Mouse (Mus musculus) erythroblast, embryonic 14.5 days (primary cell): ENCODE results near the gene Tpo. TPM values are rescaled to one million over a fixed set of nuclear protein-coding genes. Genes with fewer than 3 reads are reported as not detected.

Source experiments
- H3K27me3 ChIP-seq: 2 replicates; pipeline ENCODE4 v1.6.1; 2012; ENCODE audit warnings: inconsistent platforms; ENCODE audit not compliant: control insufficient read depth
- H3K36me3 ChIP-seq: 2 replicates; pipeline ENCODE4 v1.6.1; 2012; ENCODE audit warnings: mild to moderate bottlenecking, inconsistent platforms; ENCODE audit not compliant: control insufficient read depth
- H3K4me1 ChIP-seq: 2 replicates; pipeline ENCODE4 v1.6.1; 2012; ENCODE audit warnings: inconsistent platforms; ENCODE audit not compliant: control insufficient read depth
- H3K4me3 ChIP-seq: replicated peaks from 2 replicates; pipeline ENCODE3; 2012; ENCODE audit warnings: moderate library complexity, mild to moderate bottlenecking, inconsistent platforms
- H3K9me3 ChIP-seq: 2 replicates; pipeline ENCODE4 v1.6.1; 2012; ENCODE audit warnings: low read length, inconsistent platforms, mixed read lengths; ENCODE audit not compliant: control insufficient read depth
- GATA1 ChIP-seq: IDR thresholded peaks from 2 replicates; pipeline ENCODE4 v1.6.1; 2012; ENCODE audit warnings: low read length, inconsistent platforms, mixed read lengths
- TAL1 ChIP-seq: IDR thresholded peaks from 3 replicates; pipeline ENCODE4 v1.6.1; 2012; ENCODE audit warnings: low read length, inconsistent platforms, mixed read lengths
- polyA plus RNA-seq: library from polyadenylated mRNA; stranded (reverse); fragments of >175 nt; gene quantifications from 2 replicates; pipeline ENCODE4 v1.2.3, GENCODE M21; 2012

Tpo gene
- polyA plus RNA-seq, 1 experiment = not detected

DNA sequence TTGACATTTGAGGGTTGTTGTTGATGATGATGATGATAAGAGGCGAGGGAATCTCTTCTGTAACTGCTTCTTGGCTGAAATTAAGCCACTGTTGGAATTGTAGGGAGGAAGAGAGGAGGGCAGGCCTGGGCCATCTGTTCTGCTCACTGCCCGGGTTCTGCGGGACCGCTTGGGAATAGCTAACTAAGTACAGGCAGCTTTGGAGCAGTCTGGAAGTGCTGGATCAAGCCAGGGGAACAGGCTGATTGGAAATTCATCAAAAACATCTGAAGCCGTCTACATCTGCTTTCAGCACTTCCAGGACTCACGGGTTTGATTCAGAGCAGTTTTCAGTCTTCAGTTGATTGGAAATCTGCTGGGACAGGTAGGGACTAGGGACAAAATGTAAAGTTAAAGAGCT is 74.4 kb downstream of the Tpo start:
- no peak overlapping the region for H3K4me3 ChIP-seq
- H3K27me3 ChIP-seq = no peaks in the 10 kb centered on the region
- no peaks in the 10 kb centered on the region for H3K9me3 ChIP-seq
- H3K36me3 ChIP-seq = no peaks in the 10 kb centered on the region
- no peaks in the 10 kb centered on the region for H3K4me1 ChIP-seq
- TF ChIP-seq TAL1 (no peak), GATA1 (no peak)

GRCm38 (mm10) chr12:30054761-30055540 is 77.5 kb downstream of the Tpo start:
- Histone ChIP-seq H3K4me3 (no peak overlapping the region), H3K27me3 (no peaks in the 10 kb centered on the region), H3K9me3 (no peaks in the 10 kb centered on the region), H3K4me1 (no peaks in the 10 kb centered on the region), H3K36me3 (no peaks in the 10 kb centered on the region)
- TF ChIP-seq GATA1 (no peak), TAL1 (no peak)

DNA sequence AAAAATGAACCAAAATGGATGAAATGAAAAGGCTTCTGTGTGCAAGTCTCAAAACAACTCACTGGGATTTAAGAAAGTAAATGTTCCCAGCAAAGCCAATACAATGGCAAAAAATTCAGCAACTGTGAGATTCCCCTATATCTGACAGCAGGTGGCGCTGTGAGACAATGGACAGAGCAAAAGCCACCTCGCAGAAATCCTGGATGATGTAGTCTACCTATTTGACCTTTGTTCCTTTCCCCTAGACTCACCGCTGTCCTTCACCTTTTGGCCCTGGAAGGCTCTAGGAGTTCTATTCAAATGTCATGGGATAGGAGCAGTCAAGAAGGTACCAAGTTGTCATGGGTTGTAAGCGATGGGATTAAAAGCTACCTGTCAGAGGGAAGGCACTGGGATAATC is 82.2 kb downstream of the Tpo start:
- H3K4me1 ChIP-seq = no peaks in the 10 kb centered on the region
- no peaks in the 10 kb centered on the region for H3K9me3 ChIP-seq
- H3K27me3 ChIP-seq = no peaks in the 10 kb centered on the region
- H3K4me3 ChIP-seq = no peak overlapping the region
- H3K36me3 ChIP-seq = no peaks in the 10 kb centered on the region
- TF ChIP-seq GATA1 (no peak), TAL1 (no peak)

DNA sequence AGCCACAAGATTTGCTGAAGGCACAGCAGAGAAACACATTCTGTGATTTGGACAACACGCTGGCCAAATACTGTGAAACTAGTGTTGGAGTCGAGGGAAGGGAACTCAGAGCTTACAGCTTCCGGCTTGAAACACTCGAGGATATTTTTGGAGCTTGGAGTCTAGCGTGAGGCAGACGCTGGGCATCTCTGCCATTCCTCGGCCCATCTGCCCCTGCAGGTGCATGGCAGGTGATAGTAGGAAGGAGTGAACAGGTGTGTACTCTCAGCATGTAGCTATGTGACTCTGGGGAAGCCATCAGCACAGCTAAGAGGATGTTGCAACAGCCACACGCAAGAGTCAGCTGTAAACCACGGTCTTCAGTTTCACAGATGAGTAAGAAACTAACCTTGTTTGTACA is 82.6 kb downstream of the Tpo start:
- H3K36me3 ChIP-seq = no peaks in the 10 kb centered on the region
- no peaks in the 10 kb centered on the region for H3K9me3 ChIP-seq
- TF ChIP-seq TAL1 = no peak
- no peak for TF ChIP-seq GATA1
- no peaks in the 10 kb centered on the region for H3K27me3 ChIP-seq
- no peak overlapping the region for H3K4me3 ChIP-seq
- no peaks in the 10 kb centered on the region for H3K4me1 ChIP-seq

DNA sequence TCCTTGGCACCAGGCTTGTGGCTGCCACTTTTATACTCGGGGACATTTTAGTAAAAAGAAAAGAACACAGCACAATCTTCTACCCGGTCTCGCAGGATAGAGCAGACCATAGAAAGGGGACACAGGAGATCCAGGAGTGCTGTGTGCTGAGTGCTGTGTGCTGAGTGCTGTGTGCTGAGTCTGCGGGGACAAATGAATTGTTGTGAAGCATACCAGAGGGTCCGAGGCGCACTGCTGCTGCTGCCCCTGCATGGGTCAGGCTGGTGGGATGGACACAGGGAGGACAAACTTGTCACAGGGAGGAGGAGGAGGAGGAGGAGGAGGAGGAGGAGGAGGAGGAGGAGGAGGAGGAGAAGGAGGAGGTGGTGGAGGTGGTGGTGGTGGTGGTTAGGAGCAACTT is 83.6 kb downstream of the Tpo start:
- no peaks in the 10 kb centered on the region for H3K9me3 ChIP-seq
- no peaks in the 10 kb centered on the region for H3K4me1 ChIP-seq
- H3K27me3 ChIP-seq = no peaks in the 10 kb centered on the region
- TF ChIP-seq GATA1 (no peak), TAL1 (no peak)
- no peaks in the 10 kb centered on the region for H3K36me3 ChIP-seq
- H3K4me3 ChIP-seq = no peak overlapping the region

- no peaks in the 10 kb centered on the region for H3K27me3 ChIP-seq
- H3K4me1 ChIP-seq = no peaks in the 10 kb centered on the region
- no peak overlapping the region for H3K4me3 ChIP-seq
- no peak for TF ChIP-seq GATA1
- no peak for TF ChIP-seq TAL1
- H3K36me3 ChIP-seq = no peaks in the 10 kb centered on the region
- H3K9me3 ChIP-seq = no peaks in the 10 kb centered on the region
Observed at GRCm38 (mm10) chr12:30040150-30040549, 92.3 kb downstream of the Tpo start.

DNA sequence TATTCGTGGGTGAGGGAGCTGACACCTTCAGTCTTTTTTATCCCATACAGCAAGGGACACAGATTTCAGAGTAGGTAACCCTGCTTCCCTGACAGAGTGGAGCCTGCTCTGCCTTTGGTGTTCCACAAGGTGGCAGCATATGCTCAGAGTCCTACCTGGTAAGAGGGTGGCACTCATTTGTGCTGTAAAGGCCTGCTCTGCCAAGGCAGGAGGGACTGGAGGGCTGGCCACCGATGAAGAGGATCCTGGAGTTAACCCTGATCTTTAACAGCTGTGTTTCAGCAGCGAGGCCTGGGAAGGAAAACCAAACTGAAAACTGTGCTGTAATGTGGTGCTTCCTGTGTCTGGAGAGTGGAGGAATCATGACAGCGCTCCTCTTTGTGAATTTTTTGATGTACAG is 92.9 kb downstream of the Tpo start:
- no peaks in the 10 kb centered on the region for H3K9me3 ChIP-seq
- H3K27me3 ChIP-seq = no peaks in the 10 kb centered on the region
- H3K4me3 ChIP-seq = no peak overlapping the region
- no peaks in the 10 kb centered on the region for H3K36me3 ChIP-seq
- H3K4me1 ChIP-seq = no peaks in the 10 kb centered on the region
- TF ChIP-seq TAL1 (no peak), GATA1 (no peak)

- TF ChIP-seq GATA1 (no peak), TAL1 (no peak)
- no peaks in the 10 kb centered on the region for H3K9me3 ChIP-seq
- no peaks in the 10 kb centered on the region for H3K36me3 ChIP-seq
- H3K4me1 ChIP-seq = no peaks in the 10 kb centered on the region
- H3K4me3 ChIP-seq = no peak overlapping the region
- H3K27me3 ChIP-seq = no peaks in the 10 kb centered on the region
Observed at GRCm38 (mm10) chr12:30036569-30037055, 95.8 kb downstream of the Tpo start.

DNA sequence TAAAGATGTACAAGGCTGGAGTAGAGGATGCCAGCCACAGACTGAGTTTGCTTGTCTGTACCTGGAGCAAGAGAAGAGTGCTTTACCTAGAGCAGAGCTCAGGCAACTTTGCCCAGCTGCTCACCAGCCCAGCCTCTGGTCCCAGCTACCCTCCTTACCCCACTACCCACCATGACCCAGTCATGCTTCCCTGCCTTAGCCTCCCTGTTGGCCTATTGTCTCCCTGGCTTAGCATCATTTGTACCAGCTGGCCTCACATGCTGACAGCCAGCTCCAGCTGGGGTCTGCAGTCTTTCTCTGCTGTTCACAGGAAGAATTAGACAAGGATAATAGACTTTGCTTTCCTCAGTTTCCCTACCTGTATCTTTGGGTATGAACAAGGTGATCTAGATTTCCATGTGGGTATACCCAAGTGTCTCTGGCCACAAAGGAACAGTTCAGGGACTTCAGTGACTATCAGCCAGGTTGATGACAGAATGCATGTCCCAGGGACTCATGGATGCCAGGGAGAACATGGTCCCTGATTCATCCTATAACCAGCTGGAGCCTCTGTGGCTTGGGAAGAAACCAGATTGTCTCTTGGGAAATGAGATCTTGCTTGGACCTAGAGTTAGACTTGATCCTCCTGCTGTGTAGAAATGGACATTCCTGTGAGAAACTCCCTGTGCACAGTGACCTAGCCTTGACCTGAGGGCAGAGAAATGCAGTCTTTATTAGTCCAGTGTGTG is 96.4 kb downstream of the Tpo start:
- H3K4me3 ChIP-seq = no peak overlapping the region
- TF ChIP-seq TAL1 (no peak), GATA1 (no peak)
- H3K36me3 ChIP-seq = no peaks in the 10 kb centered on the region
- no peaks in the 10 kb centered on the region for H3K9me3 ChIP-seq
- H3K4me1 ChIP-seq = no peaks in the 10 kb centered on the region
- no peaks in the 10 kb centered on the region for H3K27me3 ChIP-seq
